Mouse (Mus musculus) B cell, adult 2 months (primary cell): ENCODE measurements around the gene Krtap28-10.
A peak's percentile ranks its signal among the peaks of the same experiment; 100 is the strongest.

Experiments used
- DNase-seq, 2 experiments: peaks; one replicate each; pipeline ENCODE4 v3.0.0; 2022

The Krtap28-10 gene

GRCm38 (mm10) chr1:83042380-83042779 is at the start of gene Krtap28-10:
Krtap28-10 (minus strand) TSS chr1:83042480.
- DNase-seq: no peak

- no peak for DNase-seq
Observed at GRCm38 (mm10) chr1:83091268-83091667, 49.0 kb upstream of the Krtap28-10 start.

- no peak for DNase-seq
Observed at GRCm38 (mm10) chr1:83084790-83085189, 42.5 kb upstream of the Krtap28-10 start.

- DNase-seq: no peak
Observed at GRCm38 (mm10) chr1:83077016-83077415, 34.7 kb upstream of the Krtap28-10 start.

GRCm38 (mm10) chr1:83076190-83076917 is 34.1 kb upstream of the Krtap28-10 start:
- peak; percentile 8 to 18 for DNase-seq

GRCm38 (mm10) chr1:83075526-83076189 is 33.4 kb upstream of the Krtap28-10 start:
- no peak for DNase-seq

- DNase-seq: no peak
Observed at GRCm38 (mm10) chr1:83067205-83067604, 24.9 kb upstream of the Krtap28-10 start.

- no peak for DNase-seq
Observed at GRCm38 (mm10) chr1:83066577-83066976, 24.3 kb upstream of the Krtap28-10 start.

- DNase-seq: no peak
Observed at GRCm38 (mm10) chr1:83064851-83065250, 22.6 kb upstream of the Krtap28-10 start.

- no peak for DNase-seq
Observed at GRCm38 (mm10) chr1:83060643-83061042, 18.4 kb upstream of the Krtap28-10 start, which contains the start of gene Krtap28-13. Krtap28-13 (plus strand) TSS chr1:83060930.

GRCm38 (mm10) chr1:83059278-83059677 is 17.0 kb upstream of the Krtap28-10 start, which contains the start of gene A030005K14Rik:
A030005K14Rik (minus strand) TSS chr1:83059378.
- DNase-seq: no peak

GRCm38 (mm10) chr1:83058481-83058880 is 16.2 kb upstream of the Krtap28-10 start:
- no peak for DNase-seq

GRCm38 (mm10) chr1:83044882-83045427 is 2.7 kb upstream of the Krtap28-10 start, which contains the start of gene Gm47969:
Gm47969 (plus strand) TSS chr1:83044932.
- no peak for DNase-seq

GRCm38 (mm10) chr1:83039080-83039479 is 3.2 kb downstream of the Krtap28-10 start:
- DNase-seq: no peak

- no peak for DNase-seq
Observed at GRCm38 (mm10) chr1:83038109-83038672, 4.1 kb downstream of the Krtap28-10 start, which contains the start of gene Slc19a3. Slc19a3 (minus strand) TSS chr1:83038448.

- no peak for DNase-seq
Observed at GRCm38 (mm10) chr1:83036892-83037667, 5.2 kb downstream of the Krtap28-10 start.

GRCm38 (mm10) chr1:83034509-83034908 is 7.8 kb downstream of the Krtap28-10 start:
- no peak for DNase-seq

GRCm38 (mm10) chr1:83032508-83032907 is 9.8 kb downstream of the Krtap28-10 start:
- no peak for DNase-seq

GRCm38 (mm10) chr1:83031950-83032349 is 10.3 kb downstream of the Krtap28-10 start:
- DNase-seq: no peak

GRCm38 (mm10) chr1:83016556-83016955 is 25.7 kb downstream of the Krtap28-10 start:
- no peak for DNase-seq

GRCm38 (mm10) chr1:83015329-83015879 is 26.9 kb downstream of the Krtap28-10 start:
- no peak for DNase-seq

- DNase-seq: no peak
Observed at GRCm38 (mm10) chr1:83014477-83014876, 27.8 kb downstream of the Krtap28-10 start.
